Mouse (Mus musculus): ENCODE measurements around the gene Cacna1i.

DNA sequence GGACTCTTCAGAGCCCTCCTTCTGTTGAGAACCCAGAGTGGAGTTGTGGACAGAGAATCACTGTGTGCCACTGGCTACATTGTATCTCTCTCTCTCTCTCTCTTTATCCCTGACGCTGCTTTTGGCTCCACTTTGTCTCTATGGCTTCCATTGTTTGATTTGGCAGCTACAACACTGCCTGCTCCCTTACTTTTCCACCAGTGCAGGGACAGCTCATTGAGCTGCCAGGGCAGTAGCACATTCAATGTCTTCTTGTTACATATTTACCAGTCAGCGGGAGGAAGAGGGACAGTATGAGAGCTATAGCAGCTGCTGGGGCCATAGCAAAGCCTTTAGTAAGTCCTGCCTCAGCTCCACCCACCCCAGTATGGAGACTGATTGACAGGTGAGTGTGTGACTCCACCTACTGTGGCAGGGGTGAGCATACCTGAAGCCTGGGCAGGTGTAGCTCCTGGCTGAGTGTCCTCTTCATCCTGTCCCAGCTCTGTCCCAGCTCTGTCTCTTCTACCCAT is 114.4 kb downstream of the Cacna1i start:
- no peak for TF ChIP-seq GATA1 (IDR thresholded peaks at IDR 0.05; ENCODE audit: borderline replicate concordance, low read length)
- TF ChIP-seq FLI1 (IDR thresholded peaks at IDR 0.05; ENCODE audit: low read length), result no peak
